Mouse (Mus musculus): ENCODE measurements around the gene Lima1.
"Not testable (repeated sequence)": the region's sequence is repeated elsewhere in the genome, so short reads cannot be mapped to it uniquely, and the experiment has no call there.

The Lima1 gene

GRCm38 (mm10) chr15:99803186-99803644 is 72.0 kb downstream of the Lima1 start:
- DNase-seq (ENCODE audit: low spot score), result peak; percentile 63

GRCm38 (mm10) chr15:99801885-99802572 is 73.2 kb downstream of the Lima1 start:
- DNase-seq (ENCODE audit: low spot score), result no peak

DNA sequence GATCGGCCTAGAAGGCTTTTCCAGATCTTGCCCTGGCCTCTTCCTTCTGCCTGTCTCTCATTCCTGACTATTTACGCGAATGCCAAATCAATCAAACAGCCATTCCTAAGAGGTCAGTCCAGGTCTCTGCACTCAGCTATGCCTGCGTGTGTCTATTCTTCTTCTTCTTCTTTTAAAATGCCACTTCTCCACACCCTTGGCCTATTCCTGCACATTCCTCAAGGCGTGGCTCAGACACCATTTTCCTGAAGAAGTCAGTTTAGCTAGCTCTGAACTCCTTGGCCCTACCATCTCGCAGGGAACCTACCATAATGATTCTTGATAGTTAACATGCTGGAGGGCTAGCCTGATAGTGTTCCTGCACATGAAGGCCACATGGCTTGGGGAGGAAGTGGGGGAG is 75.5 kb downstream of the Lima1 start:
- DNase-seq (ENCODE audit: low spot score), result no peak

DNA sequence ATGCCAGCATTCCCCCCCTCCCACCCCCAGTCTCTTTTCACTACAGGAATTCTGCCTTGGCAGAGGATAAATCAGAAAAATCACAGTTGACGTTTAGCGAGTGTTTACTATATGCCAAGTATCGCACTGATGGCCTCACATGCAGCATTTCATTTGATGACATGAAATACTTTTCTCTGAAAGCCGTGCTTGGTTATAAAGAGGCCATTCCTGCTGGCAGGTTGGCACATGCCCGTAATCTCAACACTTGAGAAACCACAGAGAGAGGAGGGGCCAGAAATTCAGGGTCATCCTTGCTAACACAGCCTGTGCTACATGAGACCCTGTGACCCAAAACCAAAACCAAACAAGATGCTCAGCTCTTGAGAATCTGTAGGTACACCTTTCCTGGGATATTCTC is 77.4 kb downstream of the Lima1 start:
- DNase-seq (ENCODE audit: low spot score), result no peak

DNA sequence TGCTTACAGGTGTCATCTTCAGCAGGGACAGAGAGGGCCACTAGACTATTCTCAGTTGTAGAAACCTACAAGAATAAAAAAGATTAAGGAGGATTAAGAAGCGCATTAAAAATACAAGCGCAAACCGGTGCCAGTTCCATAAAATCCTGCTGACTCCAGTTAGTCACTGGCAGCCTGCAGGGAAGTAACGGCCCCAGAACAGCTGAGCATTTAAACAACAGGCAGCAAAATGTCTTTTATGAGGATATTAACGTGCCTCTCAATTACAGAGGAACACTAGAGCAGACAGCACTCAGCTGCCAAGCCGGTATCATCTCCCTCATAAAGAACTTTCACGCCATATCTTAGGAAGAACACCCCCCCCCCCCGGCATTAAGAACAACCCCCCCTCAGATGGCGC is 78.5 kb downstream of the Lima1 start:
- DNase-seq (ENCODE audit: low spot score), result no peak

DNA sequence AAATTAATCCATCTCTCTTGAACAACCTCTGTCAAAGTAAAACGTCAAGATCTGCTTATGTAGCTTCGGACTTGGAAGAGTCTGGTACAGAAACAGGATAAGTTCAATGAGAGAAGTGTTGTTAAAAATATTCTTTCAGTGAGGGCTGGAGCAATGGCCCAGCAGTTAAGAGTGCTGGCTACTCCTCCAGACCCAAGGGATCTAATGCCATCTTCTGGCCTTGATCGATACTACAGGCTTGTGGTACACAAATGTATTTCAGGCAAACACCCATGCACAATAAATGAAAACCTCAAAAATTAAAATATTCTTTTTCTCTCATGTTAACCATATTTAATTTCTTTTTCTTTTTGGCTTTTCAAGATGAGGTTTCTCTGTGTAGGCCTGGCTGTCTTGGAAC is 79.2 kb downstream of the Lima1 start:
- no peak for DNase-seq (ENCODE audit: low spot score)

- no peak for DNase-seq (ENCODE audit: low spot score)
Observed at GRCm38 (mm10) chr15:99792221-99792815, 82.9 kb downstream of the Lima1 start.

DNA sequence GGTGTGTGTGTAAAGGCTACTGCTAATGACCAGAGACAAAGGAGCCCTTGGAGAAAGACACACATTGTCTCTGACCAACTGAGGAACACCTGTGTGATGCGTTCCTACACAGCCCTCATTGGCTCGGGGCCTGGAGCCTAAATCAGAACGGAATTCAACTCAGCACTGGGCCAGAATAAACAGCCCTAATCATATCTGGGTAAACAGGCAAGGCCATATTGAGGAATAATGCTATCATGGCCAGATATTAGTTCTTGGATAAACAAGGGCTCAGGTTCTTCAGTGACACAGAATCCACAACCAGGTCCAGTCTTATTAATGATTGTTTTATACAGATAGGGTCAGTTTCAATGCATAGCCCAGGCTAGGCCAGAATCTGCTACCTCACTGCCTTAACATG is 84.3 kb downstream of the Lima1 start:
- DNase-seq (ENCODE audit: low spot score), result no peak

DNA sequence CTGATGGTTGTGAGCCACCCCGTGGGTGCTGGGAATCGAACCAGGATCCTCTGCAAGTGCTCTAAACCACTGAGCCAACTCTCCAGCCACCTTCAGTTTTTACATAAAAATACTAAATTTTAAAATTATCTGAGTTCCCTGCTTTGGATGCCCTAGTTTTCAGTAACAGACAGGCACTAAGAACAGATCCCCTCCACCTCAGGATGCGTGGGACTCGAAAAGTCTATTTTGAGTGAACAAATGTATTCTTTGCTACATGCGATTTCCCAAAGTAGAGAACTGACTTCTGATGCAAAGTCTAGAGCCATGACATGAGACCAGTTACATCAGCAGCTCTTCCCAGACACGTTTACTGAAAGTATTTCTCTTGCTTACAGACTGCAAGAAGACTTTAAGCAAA is 84.8 kb downstream of the Lima1 start:
- no peak for DNase-seq (ENCODE audit: low spot score)

DNA sequence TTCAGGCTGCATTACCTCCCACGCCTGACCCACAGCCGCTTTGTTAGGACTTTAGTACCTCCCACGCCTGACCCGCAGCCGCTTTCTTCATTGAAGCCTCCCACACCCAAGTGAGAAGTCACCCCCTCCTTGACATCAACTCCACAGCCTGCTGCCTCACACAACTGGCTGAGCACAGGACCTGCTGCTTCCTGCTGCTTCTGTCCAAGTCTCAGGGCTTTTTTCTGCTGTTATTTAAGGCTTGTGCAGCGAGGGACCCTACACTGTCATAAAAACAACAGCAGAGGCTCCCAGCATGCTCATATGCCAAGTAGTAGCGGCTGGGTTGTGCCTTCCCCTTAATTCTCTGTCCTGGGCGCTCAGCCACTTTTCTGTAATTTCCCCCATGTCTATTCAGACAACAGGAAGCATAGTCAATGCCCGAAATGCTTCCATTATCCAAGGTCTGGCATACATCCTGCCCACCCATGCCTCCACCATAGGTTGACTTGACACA is 87.6 kb downstream of the Lima1 start:
- no peak for DNase-seq (ENCODE audit: low spot score)

- DNase-seq (ENCODE audit: low spot score), result no peak
Observed at GRCm38 (mm10) chr15:99778677-99779335, 96.5 kb downstream of the Lima1 start.

DNA sequence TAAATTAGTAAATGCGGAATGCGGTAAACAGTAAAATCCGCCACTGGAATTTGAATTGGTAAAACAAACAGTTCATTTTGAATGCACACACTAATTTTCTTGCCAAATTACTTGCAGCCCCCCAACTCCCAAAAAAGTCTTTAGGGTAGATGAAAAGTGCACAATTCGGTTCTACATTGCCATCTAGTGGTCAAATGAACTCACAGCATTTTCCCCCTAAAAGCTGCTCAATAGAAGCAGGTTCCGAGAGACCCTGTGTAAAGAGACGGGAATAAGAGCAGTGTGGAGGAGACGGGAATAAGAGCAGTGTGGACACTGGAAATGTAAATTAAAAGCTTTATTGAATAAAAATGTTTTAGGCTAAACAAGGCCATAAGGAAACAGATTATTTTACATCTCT is 97.1 kb downstream of the Lima1 start:
- DNase-seq (ENCODE audit: low spot score), result no peak

DNA sequence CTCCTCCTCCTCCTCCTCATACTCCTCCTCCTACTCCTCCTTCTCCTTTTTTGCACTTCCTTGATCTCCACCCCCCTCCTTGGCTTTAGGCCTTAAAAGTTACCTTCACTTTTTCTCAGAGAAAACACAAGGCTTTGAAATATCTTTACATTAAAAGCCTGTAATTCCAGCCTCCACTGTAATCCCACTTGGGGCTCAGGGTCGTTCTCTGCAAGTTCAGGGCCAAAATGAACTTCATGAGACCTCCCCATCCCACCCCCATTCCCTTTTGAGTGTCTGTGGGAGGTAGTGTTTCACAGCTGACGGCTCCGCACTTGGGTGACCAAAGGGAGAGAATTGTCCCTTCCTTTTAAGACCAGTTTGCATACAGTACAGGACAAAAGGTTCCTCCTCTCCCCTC is 102.3 kb downstream of the Lima1 start:
- no peak for DNase-seq (ENCODE audit: low spot score)

DNA sequence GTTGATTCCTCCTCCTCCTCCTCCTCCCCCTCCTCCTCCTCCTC is 102.6 kb downstream of the Lima1 start, which contains the start of gene Cers5:
Gene Cers5 (minus strand): TSS at position 5 of the 44 bp plus-strand sequence.
- DNase-seq (ENCODE audit: low spot score), result not testable (repeated sequence)

GRCm38 (mm10) chr15:99772277-99772880 is 102.9 kb downstream of the Lima1 start:
- peak; percentile 98 for DNase-seq (ENCODE audit: low spot score)

GRCm38 (mm10) chr15:99771601-99772276 is 103.5 kb downstream of the Lima1 start:
- DNase-seq (ENCODE audit: low spot score), result no peak

- DNase-seq (ENCODE audit: low spot score), result no peak
Observed at GRCm38 (mm10) chr15:99771004-99771500, 104.2 kb downstream of the Lima1 start.

- DNase-seq (ENCODE audit: low spot score), result no peak
Observed at GRCm38 (mm10) chr15:99768761-99769160, 106.5 kb downstream of the Lima1 start.

DNA sequence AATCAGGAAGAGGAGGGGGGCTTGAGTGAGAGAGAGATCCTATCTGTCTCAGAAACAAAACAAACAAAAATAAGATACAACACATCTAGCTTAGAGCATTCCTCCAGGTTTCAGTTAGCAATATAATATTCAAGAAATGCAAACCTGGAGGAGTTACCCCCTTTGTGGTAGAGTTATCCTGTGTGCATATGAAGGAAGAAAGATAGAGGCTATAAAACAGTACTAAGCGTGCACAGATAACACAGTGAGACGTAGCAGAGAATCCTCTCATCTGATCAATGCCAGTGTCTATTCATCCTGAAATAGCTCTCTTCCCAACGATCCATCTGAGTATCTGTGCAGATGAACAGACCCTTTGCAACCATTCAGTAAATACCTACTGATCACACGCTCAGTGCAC is 107.8 kb downstream of the Lima1 start:
- DNase-seq (ENCODE audit: low spot score), result no peak

GRCm38 (mm10) chr15:99754204-99754603 is 121.1 kb downstream of the Lima1 start:
- DNase-seq (ENCODE audit: low spot score), result peak; percentile 13

- no peak for DNase-seq (ENCODE audit: low spot score)
Observed at GRCm38 (mm10) chr15:99740229-99740628, 135.0 kb downstream of the Lima1 start.

GRCm38 (mm10) chr15:99736675-99737074 is 138.6 kb downstream of the Lima1 start:
- no peak for DNase-seq (ENCODE audit: low spot score)

DNA sequence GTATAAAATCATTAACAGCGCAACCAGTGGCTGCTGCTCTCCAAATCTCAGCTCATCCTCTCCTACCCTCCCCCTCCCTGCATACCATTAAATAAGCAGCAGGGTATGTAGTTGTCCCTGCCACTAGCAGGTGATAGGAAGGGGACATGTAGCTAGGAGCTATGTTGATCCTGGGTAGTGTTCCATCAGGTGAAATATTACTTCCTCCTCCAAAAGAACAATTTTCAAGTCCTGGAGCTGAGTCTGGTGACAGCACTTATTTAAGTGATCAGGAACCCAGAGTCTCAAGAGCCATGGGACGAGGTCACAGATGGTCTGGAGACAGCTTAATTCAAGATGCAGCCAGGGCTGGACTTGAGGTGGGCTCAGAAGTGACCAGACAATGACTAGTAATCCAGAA is 139.6 kb downstream of the Lima1 start:
- DNase-seq (ENCODE audit: low spot score), result no peak

Data from yolk sac, embryonic 10.5 days (tissue).